Mouse (Mus musculus): ENCODE measurements at regions not wholly inside any gene's neighbourhood (a gene's known extent, or its start where the extent isn't known, plus 50 kb on each side); places are given as distances from the start of the nearest gene placed in this dataset.

GRCm38 (mm10) chr13:57221092-57221491, 325.3 kb upstream of the Trpc7 start:
- Histone ChIP-seq H3K27me3 (ENCODE audit: control insufficient read depth, insufficient read depth, low read length) (no peaks in the 10 kb centered on the region), H3K9ac (replicated peaks; ENCODE audit: low read length) (no peak overlapping the region), H3K36me3 (replicated peaks; ENCODE audit: control insufficient read depth, insufficient read depth, low read depth, low read length) (no peaks in the 10 kb centered on the region), H3K4me3 (ENCODE audit: low read depth, low read length) (no peak overlapping the region), H3K4me1 (ENCODE audit: control insufficient read depth, insufficient read depth, low read length) (no peaks in the 10 kb centered on the region), H3K9me3 (replicated peaks; ENCODE audit: control insufficient read depth, low read length) (no peaks in the 10 kb centered on the region), H3K27ac (replicated peaks; ENCODE audit: low read depth, low read length) (no peak overlapping the region), H3K4me2 (ENCODE audit: low read depth, low read length) (no peak overlapping the region)
- 61% methylated on average over 8 of the region's 8 CpGs for WGBS
- DNase-seq (ENCODE audit: low spot score), result no peak
- ATAC-seq (replicated peaks; ENCODE audit: insufficient number of reproducible peaks, low FRiP score, low TSS enrichment, low read depth), result no peak

GRCm38 (mm10) chr13:57216161-57216560, 320.4 kb upstream of the Trpc7 start:
- H3K27ac ChIP-seq (replicated peaks; ENCODE audit: low read depth, low read length), result no peak overlapping the region
- no peak overlapping the region for H3K9ac ChIP-seq (replicated peaks; ENCODE audit: low read length)
- H3K4me3 ChIP-seq (ENCODE audit: low read depth, low read length), result no peak overlapping the region
- H3K9me3 ChIP-seq (replicated peaks; ENCODE audit: control insufficient read depth, low read length), result no peaks in the 10 kb centered on the region
- H3K36me3 ChIP-seq (replicated peaks; ENCODE audit: control insufficient read depth, insufficient read depth, low read depth, low read length), result no peaks in the 10 kb centered on the region
- no peaks in the 10 kb centered on the region for H3K27me3 ChIP-seq (ENCODE audit: control insufficient read depth, insufficient read depth, low read length)
- H3K4me1 ChIP-seq (ENCODE audit: control insufficient read depth, insufficient read depth, low read length), result no peaks in the 10 kb centered on the region
- DNase-seq (ENCODE audit: low spot score) (no peak), ATAC-seq (replicated peaks; ENCODE audit: insufficient number of reproducible peaks, low FRiP score, low TSS enrichment, low read depth) (no peak)
- WGBS, result 29% methylated on average over 7 of the region's 7 CpGs
- H3K4me2 ChIP-seq (ENCODE audit: low read depth, low read length), result no peak overlapping the region

GRCm38 (mm10) chr13:57212251-57212650, 316.5 kb upstream of the Trpc7 start:
- no peak for DNase-seq (ENCODE audit: low spot score)
- Histone ChIP-seq H3K9ac (replicated peaks; ENCODE audit: low read length) (no peak overlapping the region), H3K36me3 (replicated peaks; ENCODE audit: control insufficient read depth, insufficient read depth, low read depth, low read length) (no peaks in the 10 kb centered on the region), H3K27ac (replicated peaks; ENCODE audit: low read depth, low read length) (no peak overlapping the region), H3K4me2 (ENCODE audit: low read depth, low read length) (no peak overlapping the region), H3K9me3 (replicated peaks; ENCODE audit: control insufficient read depth, low read length) (no peaks in the 10 kb centered on the region), H3K27me3 (ENCODE audit: control insufficient read depth, insufficient read depth, low read length) (no peaks in the 10 kb centered on the region), H3K4me1 (ENCODE audit: control insufficient read depth, insufficient read depth, low read length) (no peaks in the 10 kb centered on the region), H3K4me3 (ENCODE audit: low read depth, low read length) (no peak overlapping the region)
- 82% methylated on average over 1 of the region's 1 CpGs for WGBS
- ATAC-seq (replicated peaks; ENCODE audit: insufficient number of reproducible peaks, low FRiP score, low TSS enrichment, low read depth), result no peak

DNA sequence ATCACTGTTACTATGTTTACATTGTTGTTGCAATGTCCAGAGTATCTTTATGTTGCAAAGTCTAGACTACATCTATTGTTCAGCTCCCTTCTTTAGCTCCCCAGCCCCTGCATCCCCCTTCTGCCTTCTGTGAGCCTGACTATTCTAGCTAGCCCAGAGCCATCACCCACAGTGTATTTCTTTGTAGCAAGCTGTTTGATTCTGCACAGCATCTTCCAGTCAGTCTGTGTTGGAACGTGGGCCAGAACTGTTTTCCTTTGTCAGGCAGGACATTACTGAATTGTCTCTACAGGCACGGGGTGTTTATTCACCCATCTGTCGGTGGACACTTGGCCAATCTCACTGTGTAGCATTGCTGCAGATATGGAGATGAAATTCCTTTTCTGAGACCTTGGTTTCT, 295.4 kb upstream of the Trpc7 start:
- 71% methylated on average over 3 of the region's 3 CpGs for WGBS
- no peaks in the 10 kb centered on the region for H3K27me3 ChIP-seq (ENCODE audit: control insufficient read depth, insufficient read depth, low read length)
- no peak for DNase-seq (ENCODE audit: low spot score)
- H3K9me3 ChIP-seq (replicated peaks; ENCODE audit: control insufficient read depth, low read length), result no peaks in the 10 kb centered on the region
- H3K27ac ChIP-seq (replicated peaks; ENCODE audit: low read depth, low read length), result no peak overlapping the region
- no peak overlapping the region for H3K4me2 ChIP-seq (ENCODE audit: low read depth, low read length)
- no peak for ATAC-seq (replicated peaks; ENCODE audit: insufficient number of reproducible peaks, low FRiP score, low TSS enrichment, low read depth)
- no peaks in the 10 kb centered on the region for H3K4me1 ChIP-seq (ENCODE audit: control insufficient read depth, insufficient read depth, low read length)
- H3K36me3 ChIP-seq (replicated peaks; ENCODE audit: control insufficient read depth, insufficient read depth, low read depth, low read length), result no peaks in the 10 kb centered on the region
- H3K9ac ChIP-seq (replicated peaks; ENCODE audit: low read length), result no peak overlapping the region
- no peak overlapping the region for H3K4me3 ChIP-seq (ENCODE audit: low read depth, low read length)

- 31% methylated on average over 3 of the region's 3 CpGs for WGBS
- ATAC-seq (replicated peaks; ENCODE audit: insufficient number of reproducible peaks, low FRiP score, low TSS enrichment, low read depth) (no peak), DNase-seq (ENCODE audit: low spot score) (no peak)
- Histone ChIP-seq H3K4me1 (ENCODE audit: control insufficient read depth, insufficient read depth, low read length) (no peaks in the 10 kb centered on the region), H3K27me3 (ENCODE audit: control insufficient read depth, insufficient read depth, low read length) (no peaks in the 10 kb centered on the region), H3K27ac (replicated peaks; ENCODE audit: low read depth, low read length) (no peak overlapping the region), H3K36me3 (replicated peaks; ENCODE audit: control insufficient read depth, insufficient read depth, low read depth, low read length) (no peaks in the 10 kb centered on the region), H3K9me3 (replicated peaks; ENCODE audit: control insufficient read depth, low read length) (no peaks in the 10 kb centered on the region), H3K4me2 (ENCODE audit: low read depth, low read length) (no peak overlapping the region), H3K4me3 (ENCODE audit: low read depth, low read length) (no peak overlapping the region), H3K9ac (replicated peaks; ENCODE audit: low read length) (no peak overlapping the region)
Observed at GRCm38 (mm10) chr13:57189246-57189645, 293.5 kb upstream of the Trpc7 start.

DNA sequence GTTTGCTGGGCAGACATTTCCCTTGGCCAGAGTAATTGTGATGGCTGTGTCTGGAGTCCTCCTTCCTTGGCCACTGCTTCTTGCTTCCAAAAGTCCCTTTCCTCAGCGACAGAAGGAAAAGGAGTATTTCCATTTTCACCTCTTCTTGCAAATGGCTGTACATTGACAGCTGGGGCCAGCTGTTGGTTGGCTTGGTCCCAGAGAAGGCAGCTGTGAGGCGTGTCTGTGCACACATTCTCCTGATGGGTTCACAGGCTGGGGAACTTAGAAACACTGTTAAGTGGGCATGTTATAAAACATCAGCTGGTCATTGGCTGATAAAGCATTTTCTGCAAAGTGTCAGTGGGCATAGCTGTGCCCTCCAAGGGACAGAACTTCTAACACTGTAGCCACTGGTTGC, 290.4 kb upstream of the Trpc7 start:
- no peak for DNase-seq (ENCODE audit: low spot score)
- H3K4me2 ChIP-seq (ENCODE audit: low read depth, low read length), result no peak overlapping the region
- H3K27ac ChIP-seq (replicated peaks; ENCODE audit: low read depth, low read length), result no peak overlapping the region
- no peaks in the 10 kb centered on the region for H3K27me3 ChIP-seq (ENCODE audit: control insufficient read depth, insufficient read depth, low read length)
- no peaks in the 10 kb centered on the region for H3K36me3 ChIP-seq (replicated peaks; ENCODE audit: control insufficient read depth, insufficient read depth, low read depth, low read length)
- no peak overlapping the region for H3K9ac ChIP-seq (replicated peaks; ENCODE audit: low read length)
- no peak for ATAC-seq (replicated peaks; ENCODE audit: insufficient number of reproducible peaks, low FRiP score, low TSS enrichment, low read depth)
- H3K4me3 ChIP-seq (ENCODE audit: low read depth, low read length), result no peak overlapping the region
- WGBS, result 88% methylated on average over 2 of the region's 2 CpGs
- no peaks in the 10 kb centered on the region for H3K9me3 ChIP-seq (replicated peaks; ENCODE audit: control insufficient read depth, low read length)
- H3K4me1 ChIP-seq (ENCODE audit: control insufficient read depth, insufficient read depth, low read length), result no peaks in the 10 kb centered on the region

DNA sequence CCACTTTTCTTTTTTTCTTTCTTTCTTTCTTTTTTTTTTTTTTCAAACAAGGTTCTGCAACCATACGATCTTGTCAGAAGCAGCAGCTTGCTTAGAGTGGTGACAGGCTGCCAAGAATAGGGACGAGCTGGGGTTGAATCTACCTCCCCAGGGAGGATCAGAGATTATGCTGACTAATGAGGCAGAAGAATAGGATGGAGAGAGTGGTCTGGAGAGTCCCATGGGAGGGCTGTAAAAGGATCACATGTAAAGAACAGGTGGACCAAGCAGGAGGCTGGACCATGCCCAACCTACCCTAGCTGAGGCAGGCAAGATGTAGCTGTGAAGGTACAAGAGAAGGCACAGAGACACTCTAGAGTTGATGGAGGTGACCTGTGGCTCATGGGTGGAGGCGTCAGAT, 274.4 kb upstream of the Trpc7 start:
- Histone ChIP-seq H3K9me3 (replicated peaks; ENCODE audit: control insufficient read depth, low read length) (no peaks in the 10 kb centered on the region), H3K9ac (replicated peaks; ENCODE audit: low read length) (no peak overlapping the region), H3K27ac (replicated peaks; ENCODE audit: low read depth, low read length) (no peak overlapping the region), H3K4me3 (ENCODE audit: low read depth, low read length) (no peak overlapping the region), H3K4me1 (ENCODE audit: control insufficient read depth, insufficient read depth, low read length) (no peaks in the 10 kb centered on the region), H3K4me2 (ENCODE audit: low read depth, low read length) (no peak overlapping the region), H3K27me3 (ENCODE audit: control insufficient read depth, insufficient read depth, low read length) (no peaks in the 10 kb centered on the region), H3K36me3 (replicated peaks; ENCODE audit: control insufficient read depth, insufficient read depth, low read depth, low read length) (no peaks in the 10 kb centered on the region)
- DNase-seq (ENCODE audit: low spot score), result no peak
- 66% methylated on average over 3 of the region's 3 CpGs for WGBS
- ATAC-seq (replicated peaks; ENCODE audit: insufficient number of reproducible peaks, low FRiP score, low TSS enrichment, low read depth), result no peak

- H3K9ac ChIP-seq (replicated peaks; ENCODE audit: low read length), result no peak overlapping the region
- no peaks in the 10 kb centered on the region for H3K9me3 ChIP-seq (replicated peaks; ENCODE audit: control insufficient read depth, low read length)
- ATAC-seq (replicated peaks; ENCODE audit: insufficient number of reproducible peaks, low FRiP score, low TSS enrichment, low read depth) (no peak), DNase-seq (ENCODE audit: low spot score) (no peak)
- no peaks in the 10 kb centered on the region for H3K4me1 ChIP-seq (ENCODE audit: control insufficient read depth, insufficient read depth, low read length)
- H3K27me3 ChIP-seq (ENCODE audit: control insufficient read depth, insufficient read depth, low read length), result no peaks in the 10 kb centered on the region
- no peak overlapping the region for H3K4me2 ChIP-seq (ENCODE audit: low read depth, low read length)
- 83% methylated on average over 2 of the region's 2 CpGs for WGBS
- no peak overlapping the region for H3K27ac ChIP-seq (replicated peaks; ENCODE audit: low read depth, low read length)
- no peaks in the 10 kb centered on the region for H3K36me3 ChIP-seq (replicated peaks; ENCODE audit: control insufficient read depth, insufficient read depth, low read depth, low read length)
- no peak overlapping the region for H3K4me3 ChIP-seq (ENCODE audit: low read depth, low read length)
Observed at GRCm38 (mm10) chr13:57169621-57170020, 273.8 kb upstream of the Trpc7 start.

DNA sequence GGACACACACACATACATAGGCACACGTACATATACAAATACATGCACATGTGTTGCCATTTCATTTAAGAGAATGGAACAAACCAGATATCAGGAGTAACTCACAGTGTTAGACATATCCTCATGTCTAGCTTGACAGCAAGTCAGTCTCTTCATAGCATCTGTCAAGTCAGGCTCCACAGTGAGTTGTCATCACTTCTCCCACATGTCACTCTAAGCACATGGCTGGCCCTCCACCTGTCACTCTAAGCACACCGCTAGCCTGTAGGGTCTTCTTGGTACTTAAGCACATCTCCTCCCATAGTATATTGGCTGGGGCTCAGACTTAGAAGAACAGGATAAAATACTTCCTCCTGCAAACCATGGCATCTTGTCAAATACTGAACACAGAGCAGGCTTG, 269.6 kb upstream of the Trpc7 start:
- Histone ChIP-seq H3K27ac (replicated peaks; ENCODE audit: low read depth, low read length) (no peak overlapping the region), H3K27me3 (ENCODE audit: control insufficient read depth, insufficient read depth, low read length) (no peaks in the 10 kb centered on the region), H3K9me3 (replicated peaks; ENCODE audit: control insufficient read depth, low read length) (no peaks in the 10 kb centered on the region), H3K4me2 (ENCODE audit: low read depth, low read length) (no peak overlapping the region), H3K4me1 (ENCODE audit: control insufficient read depth, insufficient read depth, low read length) (no peaks in the 10 kb centered on the region), H3K36me3 (replicated peaks; ENCODE audit: control insufficient read depth, insufficient read depth, low read depth, low read length) (no peaks in the 10 kb centered on the region), H3K9ac (replicated peaks; ENCODE audit: low read length) (no peak overlapping the region), H3K4me3 (ENCODE audit: low read depth, low read length) (no peak overlapping the region)
- no peak for ATAC-seq (replicated peaks; ENCODE audit: insufficient number of reproducible peaks, low FRiP score, low TSS enrichment, low read depth)
- DNase-seq (ENCODE audit: low spot score), result no peak
- WGBS, result 84% methylated on average over 2 of the region's 2 CpGs
